In genomic region chr12:81484212-81484611, GRCm38 (mm10) we compare ENCODE assay signal across 8 mouse cellular contexts. TPM values are rescaled to one million over a fixed set of nuclear protein-coding genes. Genes with fewer than 3 reads are reported as not detected.
A peak's percentile ranks its signal among the peaks of the same experiment; 100 is the strongest.
DNase-seq lines count a peak whose midpoint lies in the region; ATAC-seq lines count a peak whose summit lies in the region.

No protein-coding gene starts in this region.

- peak overlapping the region; percentile 83; the same call in 1 of the 2 replicates for H3K27ac ChIP-seq in kidney, embryonic 14.5 days (ENCODE audit: low read depth, low read length)
- H3K27ac ChIP-seq in hindbrain, embryonic 12.5 days: peak overlapping the region; percentile 90; the same call in 1 of the 2 replicates
- H3K27ac ChIP-seq in midbrain, embryonic 15.5 days: peak overlapping the region; percentile 88

- H3K36me3 ChIP-seq in kidney, embryonic 14.5 days (ENCODE audit: control insufficient read depth, insufficient read depth, low read length): no peaks in the 10 kb centered on the region; the same call in 1 of the 2 replicates
- H3K36me3 ChIP-seq in hindbrain, embryonic 12.5 days: no peaks in the 10 kb centered on the region
- H3K36me3 ChIP-seq in midbrain, embryonic 15.5 days (replicated peaks): no peaks in the 10 kb centered on the region

- no peaks in the 10 kb centered on the region for H3K27me3 ChIP-seq in kidney, embryonic 14.5 days (ENCODE audit: control insufficient read depth, insufficient read depth, low read length)
- no peaks in the 10 kb centered on the region for H3K27me3 ChIP-seq in hindbrain, embryonic 12.5 days
- H3K27me3 ChIP-seq in midbrain, embryonic 15.5 days (replicated peaks): no peaks in the 10 kb centered on the region

- H3K9ac ChIP-seq in kidney, embryonic 14.5 days (ENCODE audit: low read depth, low read length): peak overlapping the region; percentile 75; the same call in 1 of the 2 replicates
- peak overlapping the region; percentile 54 for H3K9ac ChIP-seq in hindbrain, embryonic 12.5 days
- H3K9ac ChIP-seq in midbrain, embryonic 15.5 days: peak overlapping the region; percentile 46

- no peak for ATAC-seq in kidney, embryonic 14.5 days (ENCODE audit: low FRiP score, low TSS enrichment)
- no peak for ATAC-seq in hindbrain, embryonic 12.5 days (ENCODE audit: low FRiP score)
- ATAC-seq in midbrain, embryonic 15.5 days (replicated peaks): no peak

- H3K9me3 ChIP-seq in kidney, embryonic 14.5 days (ENCODE audit: control insufficient read depth, low read length): no peaks in the 10 kb centered on the region
- no peaks in the 10 kb centered on the region for H3K9me3 ChIP-seq in hindbrain, embryonic 12.5 days (replicated peaks)
- no peaks in the 10 kb centered on the region for H3K9me3 ChIP-seq in midbrain, embryonic 15.5 days

- WGBS in kidney, embryonic 14.5 days: 2% methylated on average over 7 of the region's 7 CpGs
- WGBS in hindbrain, embryonic 12.5 days: 2% methylated on average over 7 of the region's 7 CpGs
- 3% methylated on average over 7 of the region's 7 CpGs for WGBS in midbrain, embryonic 15.5 days

- peak overlapping the region; percentile 61 for H3K4me2 ChIP-seq in kidney, embryonic 14.5 days (replicated peaks; ENCODE audit: low read depth, low read length)
- H3K4me2 ChIP-seq in hindbrain, embryonic 12.5 days (replicated peaks): peak overlapping the region; percentile 64
- peak overlapping the region; percentile 68 for H3K4me2 ChIP-seq in midbrain, embryonic 15.5 days

- H3K4me1 ChIP-seq in kidney, embryonic 14.5 days (ENCODE audit: control insufficient read depth, insufficient read depth, low read length): no peaks in the 10 kb centered on the region
- peaks cover 4% of the 10 kb centered on the region; the same call in 1 of the 2 replicates for H3K4me1 ChIP-seq in hindbrain, embryonic 12.5 days
- peaks cover 10% of the 10 kb centered on the region for H3K4me1 ChIP-seq in midbrain, embryonic 15.5 days

- DNase-seq in kidney, postnatal 36 days: no peak
- DNase-seq in NIH3T3 (ENCODE audit: low read depth): peak; percentile 3
- DNase-seq in urinary bladder, postnatal 14 days (ENCODE audit: low spot score): no peak
- DNase-seq in layer of hippocampus, adult 9-11 months: no peak
- no peak for DNase-seq in right cerebral cortex, postnatal 14 days

- H3K4me3 ChIP-seq in kidney, embryonic 14.5 days (ENCODE audit: low read length): peak overlapping the region; percentile 56
- peak overlapping the region; percentile 54 for H3K4me3 ChIP-seq in hindbrain, embryonic 12.5 days
- H3K4me3 ChIP-seq in midbrain, embryonic 15.5 days: peak overlapping the region; percentile 53

RNA-seq across cellular contexts. Expression of gene Cox16, which starts 0.7 kb away (rescaled TPM):
- polyA plus RNA-seq in kidney, embryonic 14.5 days (2014; fragmentation: Nextera tagmentation; extraction: Ambion mirVana): 125 and 173 TPM in 2 replicates
- 127 and 138 TPM in 2 replicates for polyA plus RNA-seq in hindbrain, embryonic 12.5 days (2016; fragmentation: Nextera tagmentation; extraction: Ambion mirVana)
- 101 and 112 TPM in 2 replicates for polyA plus RNA-seq in midbrain, embryonic 15.5 days (2015; fragmentation: Nextera tagmentation; extraction: Ambion mirVana)

RNA-seq across cellular contexts. Expression of gene Gm20498, which starts 48.5 kb away (rescaled TPM):
- polyA plus RNA-seq in kidney, embryonic 14.5 days (2014; fragmentation: Nextera tagmentation; extraction: Ambion mirVana): 24.4 and 31.8 TPM in 2 replicates
- polyA plus RNA-seq in hindbrain, embryonic 12.5 days (2016; fragmentation: Nextera tagmentation; extraction: Ambion mirVana): 26.9 and 27.5 TPM in 2 replicates
- 32.5 and 41.0 TPM in 2 replicates for polyA plus RNA-seq in midbrain, embryonic 15.5 days (2015; fragmentation: Nextera tagmentation; extraction: Ambion mirVana)

RNA-seq across cellular contexts. Expression of gene Synj2bp, which starts 48.5 kb away (rescaled TPM):
- polyA plus RNA-seq in kidney, embryonic 14.5 days (2014; fragmentation: Nextera tagmentation; extraction: Ambion mirVana): 40.8 and 41.3 TPM in 2 replicates
- 34.0 and 39.4 TPM in 2 replicates for polyA plus RNA-seq in hindbrain, embryonic 12.5 days (2016; fragmentation: Nextera tagmentation; extraction: Ambion mirVana)
- 40.0 and 44.4 TPM in 2 replicates for polyA plus RNA-seq in midbrain, embryonic 15.5 days (2015; fragmentation: Nextera tagmentation; extraction: Ambion mirVana)
